Mouse (Mus musculus) lung, postnatal 25 days (tissue): ENCODE results near the gene Gdpd1.

Source experiments
- DNase-seq: peaks from one replicate; pipeline ENCODE4 v3.0.0; 2022; ENCODE audit warnings: low spot score

The Gdpd1 gene

DNA sequence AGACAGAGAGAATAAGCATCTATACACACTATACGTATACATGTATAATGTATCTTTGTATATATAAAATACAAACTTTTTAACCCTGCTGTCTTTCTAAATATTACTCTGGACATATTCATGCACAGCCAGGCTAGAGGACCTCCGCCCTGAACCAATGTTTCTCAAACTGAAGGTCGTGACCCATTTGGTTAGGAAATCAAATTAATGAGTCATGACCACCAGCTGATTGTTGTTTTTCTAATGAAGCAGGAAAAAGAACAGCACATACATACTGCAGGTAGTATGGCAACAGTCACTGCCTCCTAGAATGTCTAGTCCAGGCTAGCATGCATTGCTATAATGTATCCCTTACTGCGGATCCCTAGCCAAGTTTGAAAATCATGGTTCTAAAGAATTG lies 82.6 kb downstream of the Gdpd1 start:
- DNase-seq: no peak

DNA sequence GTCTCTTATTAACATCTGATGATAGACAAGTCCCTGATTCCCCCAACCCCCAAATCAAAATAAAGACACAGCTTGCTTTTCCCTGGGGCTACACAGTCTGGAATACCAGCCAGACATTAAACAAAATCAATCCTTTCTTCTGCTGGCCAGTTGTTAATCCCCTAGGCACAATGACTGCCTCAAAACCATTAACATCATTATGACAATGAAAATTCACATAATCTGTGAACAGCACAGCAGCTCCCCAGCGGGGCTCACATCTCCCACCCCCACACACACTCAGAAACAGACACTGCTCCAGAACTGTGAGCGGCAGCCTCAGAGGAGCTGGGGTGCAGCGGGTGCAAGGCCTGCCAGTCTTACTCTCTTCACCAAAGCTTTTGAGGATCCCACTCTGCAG lies 83.6 kb downstream of the Gdpd1 start:
- no peak for DNase-seq

DNA sequence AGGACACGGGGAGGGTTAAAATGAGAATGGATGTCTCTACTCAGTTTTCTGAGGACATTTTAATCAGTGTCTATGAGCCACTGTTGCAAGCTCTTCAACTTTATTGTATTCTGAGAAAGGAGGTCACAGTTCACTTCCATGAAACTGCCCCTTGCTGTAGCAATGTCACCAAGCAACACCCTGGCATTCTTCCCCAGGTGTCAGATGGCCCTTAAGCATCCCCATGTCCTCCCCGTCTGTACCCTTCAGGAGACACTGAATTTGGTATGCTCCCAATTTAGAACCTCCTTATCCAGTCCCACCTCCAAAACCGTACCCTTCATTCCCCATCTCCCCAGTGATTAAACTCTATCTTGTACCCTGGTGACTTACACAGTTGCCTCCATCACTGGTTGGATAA lies 88.9 kb downstream of the Gdpd1 start:
- DNase-seq: no peak
